Mouse (Mus musculus) testis, adult 2 months (tissue): ENCODE results near the gene Chl1.

Experiments
- CTCF ChIP-seq: fragments of 200-500 bp; IDR thresholded peaks from 2 replicates; pipeline ENCODE4 v1.5.1; 2012; ENCODE audit warnings: low read depth, mild to moderate bottlenecking, inconsistent platforms, low read length, moderate library complexity; ENCODE audit not compliant: control insufficient read depth, insufficient read depth, insufficient replicate concordance
- POLR2A ChIP-seq: fragments of 200-500 bp; IDR thresholded peaks from 2 replicates; pipeline ENCODE4 v1.6.1; 2012; ENCODE audit warnings: low read depth, mild to moderate bottlenecking, inconsistent platforms, low read length, moderate library complexity; ENCODE audit not compliant: control insufficient read depth

- no peak for TF ChIP-seq POLR2A
- TF ChIP-seq CTCF = no peak
These were observed 164.8 kb downstream of the Chl1 start for GRCm38 (mm10) chr6:103675145-103675544.
